Mouse (Mus musculus): ENCODE measurements around the gene Utp4. TPM values are rescaled to one million over a fixed set of nuclear protein-coding genes. Genes with fewer than 3 reads are reported as not detected.

The Utp4 gene
- 10 to 100 TPM; 43.4 to 47.9 TPM for total RNA-seq (2021)
- long read RNA-seq, experiment 1, transcript Utp4-201 (17 exons, 2,232 nt), result major isoform, 18 of 28 reads
- long read RNA-seq, experiment 1, partial matches to known transcripts, result 7 of 28 reads
- long read RNA-seq, experiment 1, other reads (novel, unspliced or antisense), result 3 of 28 reads
- long read RNA-seq, experiment 2, transcript Utp4-201 (17 exons, 2,232 nt), result major isoform, 23 of 45 reads
- long read RNA-seq, experiment 2, partial matches to known transcripts, result 8 of 45 reads
- long read RNA-seq, experiment 2, other reads (novel, unspliced or antisense), result 14 of 45 reads

DNA sequence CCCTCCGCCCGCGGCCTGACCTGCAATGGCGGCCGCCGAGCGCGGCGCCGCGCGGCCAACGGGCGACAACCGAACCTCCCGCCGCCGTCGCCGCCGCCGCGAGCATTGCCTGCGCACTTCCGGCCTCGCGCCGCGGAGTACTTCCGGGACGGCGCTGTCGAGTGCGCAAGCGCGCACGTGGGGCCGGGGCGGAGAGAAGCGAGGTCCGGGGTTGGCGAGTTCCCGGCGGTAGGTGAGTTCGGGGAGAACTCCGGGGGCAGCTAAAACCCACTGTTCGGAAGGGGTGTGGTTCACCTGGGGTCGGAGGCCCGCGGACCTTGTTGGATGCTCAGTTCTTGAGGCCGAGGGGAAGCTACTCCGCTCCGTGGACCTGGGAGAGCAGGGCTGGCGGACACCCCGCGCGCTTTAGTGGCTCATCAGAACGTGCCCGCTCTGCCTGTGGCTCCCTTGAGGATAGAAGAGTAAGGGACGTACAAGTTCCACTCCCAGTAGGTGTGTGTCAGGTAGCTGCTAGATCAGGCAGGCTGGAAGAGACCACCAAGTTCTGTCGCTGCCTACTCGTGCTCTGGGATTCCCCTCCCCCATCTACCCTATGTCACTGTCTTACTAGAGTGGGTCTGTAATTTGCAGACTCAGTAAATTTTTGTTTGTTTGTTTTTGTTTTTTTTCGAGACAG lies at the start of gene Utp4:
Gene Utp4, plus strand, starts transcription at position 156 of the 676 bp plus-strand sequence.
- H3K27ac ChIP-seq, result peak within 1 kb of the TSS; percentile 90
- DNase-seq (ENCODE audit: low spot score in 2 of 2), result peak; percentile 78 to 87
- peak within 1 kb of the TSS; percentile 92 for H3K4me3 ChIP-seq
- peak; percentile 37 for TF ChIP-seq CTCF (conservative IDR thresholded peaks at IDR 0.05)

DNA sequence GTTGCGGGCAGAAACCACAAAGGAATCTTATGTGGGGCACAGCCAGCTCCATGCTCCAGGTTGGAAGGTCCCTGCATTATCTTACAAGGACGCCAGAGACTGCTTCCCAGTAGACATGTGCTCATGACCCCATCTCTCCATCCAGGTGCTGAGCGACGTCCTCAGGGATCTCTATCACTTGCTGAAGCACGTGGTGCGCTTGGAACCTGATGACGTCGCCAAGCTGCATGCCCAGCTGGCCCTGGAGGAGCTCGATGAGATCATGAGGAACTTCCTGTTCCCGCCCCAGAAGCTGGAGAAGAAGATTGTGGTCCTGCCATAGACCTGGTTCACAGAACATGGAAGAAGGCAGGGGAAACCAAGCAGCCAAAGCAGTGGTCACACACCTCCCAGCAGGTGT lies 43.4 kb upstream of the Utp4 start:
- no peak overlapping the region for H3K27ac ChIP-seq
- DNase-seq (ENCODE audit: low spot score in 2 of 2), result no peak
- H3K4me3 ChIP-seq, result no peak overlapping the region
- TF ChIP-seq CTCF (conservative IDR thresholded peaks at IDR 0.05), result no peak

DNA sequence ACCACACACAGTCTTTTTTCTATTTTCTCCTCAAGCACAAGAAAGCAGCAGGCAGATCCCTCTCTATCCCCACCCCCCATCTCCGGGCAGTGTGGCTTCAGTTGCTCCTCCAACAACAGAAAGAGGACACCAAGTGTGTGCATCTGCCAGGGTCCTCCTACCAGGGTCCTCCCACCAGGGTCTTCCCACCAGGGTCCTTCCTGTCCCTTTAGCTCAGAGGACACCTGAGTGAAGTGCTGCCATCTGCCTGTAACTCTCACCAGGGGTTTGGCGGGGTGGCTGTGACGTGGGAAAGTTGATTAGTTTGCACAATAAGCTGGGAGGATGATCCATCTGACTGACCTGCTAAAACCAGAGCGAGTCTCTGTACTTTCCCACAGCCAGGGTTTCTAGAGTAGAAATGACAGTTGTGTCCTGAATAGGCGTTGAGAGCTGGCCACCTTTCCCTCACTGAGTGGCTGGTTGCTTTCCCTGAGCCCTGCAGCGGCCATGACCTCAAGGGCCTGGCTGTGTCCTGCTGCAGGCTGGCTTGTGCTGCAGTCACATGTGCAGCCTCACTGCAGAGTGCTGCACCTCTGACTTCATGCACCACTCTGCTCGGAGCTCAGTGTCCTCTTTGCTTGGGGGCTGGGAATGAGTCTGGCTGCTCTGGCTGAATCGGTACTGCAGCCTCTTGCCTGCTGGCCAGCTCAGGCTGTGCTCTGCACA lies 38.7 kb upstream of the Utp4 start:
- Histone ChIP-seq H3K4me3 (no peak overlapping the region), H3K27ac (no peak overlapping the region)
- TF ChIP-seq CTCF (conservative IDR thresholded peaks at IDR 0.05), result peak; percentile 24
- no peak for DNase-seq (ENCODE audit: low spot score in 2 of 2)

DNA sequence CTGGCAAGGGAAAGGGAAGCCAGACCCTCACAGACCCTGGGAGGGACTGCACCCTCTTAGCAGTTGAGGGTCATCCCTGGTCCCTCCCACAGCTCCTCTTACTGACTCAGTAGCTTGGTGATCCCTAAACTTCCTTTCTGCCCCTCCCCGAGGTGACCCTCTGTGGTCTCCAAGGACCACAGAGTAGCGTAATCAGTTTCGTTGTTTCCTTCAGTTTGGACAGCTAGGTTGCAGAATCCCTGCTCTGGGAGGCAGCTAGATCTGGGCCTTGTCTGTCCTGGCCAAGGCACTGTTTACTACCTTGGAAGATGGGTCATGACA lies 38.2 kb upstream of the Utp4 start:
- no peak for DNase-seq (ENCODE audit: low spot score in 2 of 2)
- Histone ChIP-seq H3K27ac (no peak overlapping the region), H3K4me3 (no peak overlapping the region)
- no peak for TF ChIP-seq CTCF (conservative IDR thresholded peaks at IDR 0.05)

DNA sequence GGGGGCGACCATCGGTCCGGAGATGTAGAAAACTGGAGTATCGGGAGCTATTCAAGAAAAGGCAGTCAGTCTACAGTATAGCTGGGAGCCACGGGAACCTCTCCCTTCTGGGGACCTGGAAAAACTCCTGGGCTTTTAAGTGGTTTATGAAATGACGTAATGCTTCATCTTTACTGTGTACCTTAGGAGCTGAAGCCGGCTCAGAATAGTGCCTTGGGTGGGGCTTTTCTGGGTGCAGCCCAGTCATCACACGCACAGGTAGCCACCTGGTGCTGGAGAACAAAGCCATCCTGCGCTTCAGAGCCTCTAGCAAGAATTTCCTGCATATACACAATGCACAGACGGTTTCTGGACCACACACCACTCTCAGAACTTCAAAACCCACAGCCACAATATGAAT lies 30.6 kb upstream of the Utp4 start:
- DNase-seq (ENCODE audit: low spot score in 2 of 2), result no peak
- no peak for TF ChIP-seq CTCF (conservative IDR thresholded peaks at IDR 0.05)
- H3K27ac ChIP-seq, result no peak overlapping the region
- no peak overlapping the region for H3K4me3 ChIP-seq

DNA sequence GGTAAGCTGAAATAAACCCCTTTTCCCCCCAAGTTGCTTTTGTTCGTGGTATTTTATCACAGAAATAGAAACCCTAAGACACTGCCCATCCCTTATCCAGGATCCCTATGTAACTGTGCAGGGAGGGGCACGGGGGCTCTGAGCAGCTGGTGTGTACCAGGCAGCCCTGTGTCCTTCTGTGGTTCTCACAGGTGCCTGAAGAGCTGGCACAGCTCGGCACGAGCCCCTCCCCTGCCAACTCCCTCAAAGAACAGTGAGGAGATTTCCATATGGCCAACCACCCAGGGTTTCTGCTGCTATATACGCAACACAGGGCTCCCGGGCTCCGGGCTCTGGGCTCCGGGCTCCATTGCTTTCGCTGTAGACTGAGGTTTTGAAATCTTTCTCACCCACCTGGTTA lies 28.1 kb upstream of the Utp4 start:
- no peak overlapping the region for H3K4me3 ChIP-seq
- TF ChIP-seq CTCF (conservative IDR thresholded peaks at IDR 0.05), result no peak
- no peak for DNase-seq (ENCODE audit: low spot score in 2 of 2)
- no peak overlapping the region for H3K27ac ChIP-seq

DNA sequence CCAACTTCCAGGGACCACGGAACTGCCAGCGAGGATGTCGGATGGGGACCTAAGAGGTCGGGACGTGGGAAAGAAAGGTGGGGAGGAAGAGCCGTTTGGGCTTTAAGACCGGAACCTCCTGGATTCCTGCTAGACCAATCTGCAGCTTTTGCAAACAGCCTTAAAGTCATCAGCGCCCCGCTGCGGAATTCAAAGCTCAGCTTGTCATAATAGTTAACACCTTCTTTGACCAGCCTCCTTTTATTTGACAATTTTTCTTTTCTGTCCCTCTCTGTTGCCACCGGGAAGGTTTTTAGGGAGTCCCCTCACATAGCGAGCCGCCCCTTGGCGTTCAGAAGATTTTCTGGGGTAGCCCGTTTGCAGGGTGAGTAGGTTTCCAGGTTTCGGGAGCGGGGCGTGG lies 23.4 kb upstream of the Utp4 start, which contains the start of gene Has3:
Gene Has3, plus strand, starts transcription at position 192 of the 400 bp plus-strand sequence.
- no peak for DNase-seq (ENCODE audit: low spot score in 2 of 2)
- TF ChIP-seq CTCF (conservative IDR thresholded peaks at IDR 0.05), result 0 out of 2 replicates have a peak, but pooled peaks have one; percentile 41
- H3K27ac ChIP-seq, result peak within 1 kb of the TSS; percentile 68
- peak within 1 kb of the TSS; percentile 79 for H3K4me3 ChIP-seq

DNA sequence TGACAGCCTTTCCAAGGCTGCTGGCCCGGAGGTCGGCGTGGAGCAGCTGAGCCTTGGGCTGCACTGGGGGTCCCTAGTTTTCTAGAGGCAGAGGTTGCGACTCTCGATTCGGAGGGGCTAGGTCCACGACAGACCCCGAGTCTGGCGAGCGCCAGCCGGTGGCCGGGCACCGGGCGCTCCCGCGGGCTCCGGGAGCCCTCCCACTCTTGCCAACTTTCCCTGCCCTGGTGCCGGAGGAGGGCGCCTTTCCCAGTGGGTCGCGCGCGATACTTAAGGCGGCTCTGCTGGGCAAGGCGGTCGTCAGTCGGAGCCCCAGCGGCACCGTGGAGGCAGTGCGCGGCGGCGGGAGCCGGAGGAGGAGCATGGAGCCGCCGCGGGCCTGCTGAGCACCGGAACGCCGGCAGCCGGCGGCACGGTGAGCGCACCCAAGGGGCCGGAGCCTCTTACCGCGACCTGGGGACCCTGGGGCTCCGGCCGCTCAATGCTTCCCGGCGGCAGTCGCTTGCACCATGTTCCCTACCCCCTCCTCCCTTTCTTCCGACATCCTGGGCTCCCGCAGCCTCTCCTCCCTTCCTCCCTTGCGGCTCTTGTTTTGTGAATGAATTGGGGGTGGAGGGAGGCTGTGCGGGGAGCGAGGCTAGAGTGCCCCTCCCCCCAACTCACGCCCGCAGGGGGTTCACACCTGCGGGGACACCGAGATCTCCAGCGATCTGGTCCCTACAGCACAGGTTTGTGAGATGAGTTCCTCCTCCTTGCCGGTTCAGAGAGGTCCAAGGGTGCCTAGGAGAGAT lies 22.7 kb upstream of the Utp4 start:
- TF ChIP-seq CTCF (conservative IDR thresholded peaks at IDR 0.05), result peak; percentile 66
- Histone ChIP-seq H3K27ac (peak overlapping the region; percentile 68), H3K4me3 (peak overlapping the region; percentile 79)

DNA sequence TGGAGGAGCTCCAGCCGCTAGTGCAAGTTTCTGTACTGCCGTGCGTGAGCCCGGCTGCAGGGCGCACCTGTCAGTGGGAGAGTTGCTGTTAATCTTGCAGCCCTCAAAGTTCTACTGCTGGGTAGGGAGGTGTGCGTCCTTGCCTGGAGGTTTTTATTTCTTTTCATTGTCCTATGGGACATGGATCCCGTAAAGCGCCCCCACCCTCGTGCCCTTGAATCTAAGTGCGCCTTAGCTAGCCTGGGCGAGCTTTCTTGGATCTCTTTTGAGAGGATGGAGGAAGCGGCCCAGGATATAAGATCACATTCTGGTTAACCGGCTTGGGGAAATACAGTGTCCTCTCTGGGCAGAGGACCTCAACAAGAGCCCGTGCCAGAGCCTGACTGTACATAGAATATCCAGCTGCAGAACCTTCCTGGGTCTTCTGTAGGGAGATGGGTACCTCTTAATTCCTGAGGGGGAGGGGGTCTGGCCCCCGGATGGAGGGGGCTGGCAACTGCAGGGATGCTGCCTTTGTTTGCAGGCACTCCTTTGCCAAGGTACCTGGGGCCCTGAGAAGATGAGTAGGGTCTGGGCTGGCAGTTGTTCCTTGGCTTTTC lies 22.0 kb upstream of the Utp4 start:
- no peak for DNase-seq (ENCODE audit: low spot score in 2 of 2)
- Histone ChIP-seq H3K4me3 (peak overlapping the region; percentile 79), H3K27ac (peak overlapping the region; percentile 68; the same call in 1 of the 2 replicates)
- TF ChIP-seq CTCF (conservative IDR thresholded peaks at IDR 0.05), result no peak

More for the DNA sequence above, 22.7 kb upstream of the Utp4 start:
- peak; percentile 20 to 59 for DNase-seq (ENCODE audit: low spot score in 2 of 2)

DNA sequence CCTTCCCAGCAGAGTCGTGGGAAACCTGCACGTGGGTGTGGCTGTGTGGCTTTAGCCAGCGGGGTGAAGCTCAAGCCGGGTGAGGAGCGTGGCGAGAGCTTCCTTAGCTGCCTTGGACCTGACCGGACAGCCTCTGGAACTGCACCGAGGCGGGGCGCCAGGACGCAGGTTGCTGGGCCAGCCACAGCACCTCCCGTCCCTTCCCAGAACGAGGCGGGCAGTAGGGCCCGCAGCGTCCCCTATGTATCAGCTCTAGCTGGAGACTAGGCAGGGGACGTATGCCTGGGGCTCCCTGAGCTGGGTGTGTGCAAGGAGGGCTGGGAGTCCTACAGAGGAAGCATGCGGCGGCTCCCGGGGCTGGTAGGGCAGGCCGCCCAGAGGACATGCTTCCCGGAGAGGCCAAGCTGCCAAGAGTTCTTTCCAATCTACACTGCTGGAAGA lies 21.5 kb upstream of the Utp4 start:
- TF ChIP-seq CTCF (conservative IDR thresholded peaks at IDR 0.05), result peak; percentile 30; the same call in 1 of the 2 replicates
- Histone ChIP-seq H3K27ac (0 out of 2 replicates have a peak overlapping the region, but pooled peaks have one; percentile 18), H3K4me3 (peak overlapping the region; percentile 79)
- no peak for DNase-seq (ENCODE audit: low spot score in 2 of 2)

DNA sequence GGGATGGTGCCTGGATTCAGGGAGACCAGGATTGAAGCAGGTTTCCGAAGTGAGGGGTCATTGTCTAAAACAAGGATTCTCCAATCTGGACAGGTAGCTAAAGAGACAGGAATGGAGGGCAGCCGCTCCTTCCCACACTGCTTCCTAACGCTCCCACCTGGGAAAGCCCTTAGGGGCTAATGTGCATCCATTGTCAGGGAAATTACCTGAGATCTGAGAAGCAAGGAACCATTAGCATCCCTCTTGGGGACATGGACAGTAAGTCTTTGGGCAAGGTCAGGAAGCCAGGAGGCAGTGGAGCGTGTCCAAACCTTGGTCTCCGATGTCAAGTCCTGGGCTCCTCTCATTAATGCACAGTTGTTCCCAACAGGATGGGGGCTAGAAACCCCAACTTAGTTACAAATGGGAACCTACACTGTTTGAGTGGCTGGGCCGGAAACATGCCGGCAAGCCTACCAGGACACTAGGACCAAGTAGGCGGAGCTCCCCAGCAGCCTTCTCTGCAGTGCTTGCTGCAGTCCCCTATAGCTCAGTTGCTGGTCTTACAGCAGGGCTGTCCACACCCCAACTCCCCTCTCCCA lies 20.9 kb upstream of the Utp4 start:
- no peak for TF ChIP-seq CTCF (conservative IDR thresholded peaks at IDR 0.05)
- H3K4me3 ChIP-seq, result peak overlapping the region; percentile 79
- H3K27ac ChIP-seq, result no peak overlapping the region
- no peak for DNase-seq (ENCODE audit: low spot score in 2 of 2)

Measured in layer of hippocampus, adult 2 months (tissue).